Mouse (Mus musculus) heart, postnatal 0 days (tissue): ENCODE data around the gene Pafah1b2.

ENCODE experiments used
- CTCF ChIP-seq: IDR thresholded peaks from 2 replicates; pipeline ENCODE4 v1.5.1; 2016; ENCODE audit warnings: antibody characterized with exemption, control low read depth, low read depth
- EP300 ChIP-seq: IDR thresholded peaks from 2 replicates; pipeline ENCODE4 v1.6.1; 2016; ENCODE audit warnings: antibody characterized with exemption, low read depth

DNA sequence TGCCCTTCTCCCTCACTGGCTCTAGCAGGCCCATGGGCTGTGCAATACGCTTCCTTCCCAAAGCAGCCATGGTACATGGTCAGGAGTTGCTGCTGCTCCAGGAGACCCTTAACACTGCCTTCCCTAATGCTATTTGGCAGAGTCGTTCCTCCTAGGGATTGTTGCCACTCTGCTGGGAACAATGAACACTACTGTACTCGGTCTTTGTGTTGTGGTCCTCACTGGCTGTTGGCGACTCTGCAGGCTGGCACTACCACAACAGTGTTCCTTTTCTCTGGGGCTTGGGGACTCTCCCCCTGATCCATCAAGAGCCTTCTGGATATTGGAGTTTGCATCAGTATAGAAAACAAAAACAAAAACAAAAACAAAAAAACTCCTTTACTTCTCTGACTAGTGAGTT lies 13.5 kb downstream of the Pafah1b2 start:
- TF ChIP-seq CTCF (no peak), EP300 (no peak)
